Comparison of ENCODE assay signal across 8 mouse cellular contexts in genomic region chr7:137310876-137311275, GRCm38 (mm10). TPM values are rescaled to one million over a fixed set of nuclear protein-coding genes. Genes with fewer than 3 reads are reported as not detected.
A peak's percentile ranks its signal among the peaks of the same experiment; 100 is the strongest.
DNase-seq lines count a peak whose midpoint lies in the region; ATAC-seq lines count a peak whose summit lies in the region.

No protein-coding gene starts in this region.

- H3K4me2 ChIP-seq in midbrain, embryonic 13.5 days (replicated peaks): peak overlapping the region; percentile 77

- H3K4me3 ChIP-seq in hindbrain, embryonic 10.5 days: peak overlapping the region; percentile 79
- H3K4me3 ChIP-seq in midbrain, embryonic 13.5 days (replicated peaks): peak overlapping the region; percentile 78

- H3K27me3 ChIP-seq in hindbrain, embryonic 10.5 days (ENCODE audit: insufficient read depth, poor library complexity, severe bottlenecking): peaks cover 98% of the 10 kb centered on the region
- H3K27me3 ChIP-seq in midbrain, embryonic 13.5 days: peaks cover 36% of the 10 kb centered on the region

- DNase-seq in embryo, embryonic 10.5 days (ENCODE audit: low spot score): peak; percentile 57
- DNase-seq in embryo, embryonic 10 days (ENCODE audit: low spot score): no peak
- DNase-seq in NIH3T3 (ENCODE audit: low read depth): peak; percentile 29
- peak; percentile 40 for DNase-seq in hindbrain, embryonic 10.5 days (ENCODE audit: low spot score)
- DNase-seq in right cerebral cortex, postnatal 10 days (ENCODE audit: low spot score in 2 of 2): no peak
- no peak for DNase-seq in gastrocnemius, postnatal 14 days
- no peak for DNase-seq in left cerebral cortex, postnatal 25 days (ENCODE audit: low spot score in 2 of 2)

- H3K27ac ChIP-seq in hindbrain, embryonic 10.5 days: peak overlapping the region; percentile 89
- peak overlapping the region; percentile 98 for H3K27ac ChIP-seq in midbrain, embryonic 13.5 days

- WGBS in hindbrain, embryonic 10.5 days: under 1% methylated on average over 11 of the region's 11 CpGs
- WGBS in midbrain, embryonic 13.5 days: under 1% methylated on average over 11 of the region's 11 CpGs

- peaks cover 81% of the 10 kb centered on the region for H3K4me1 ChIP-seq in hindbrain, embryonic 10.5 days (replicated peaks)
- H3K4me1 ChIP-seq in midbrain, embryonic 13.5 days (replicated peaks): peaks cover 67% of the 10 kb centered on the region

- H3K9me3 ChIP-seq in hindbrain, embryonic 10.5 days: no peaks in the 10 kb centered on the region
- no peaks in the 10 kb centered on the region for H3K9me3 ChIP-seq in midbrain, embryonic 13.5 days

- intact Hi-C loops in gastrocnemius, postnatal 14 days (cut with DNase I; ENCODE audit: low total_unique reads): no loop called here
- intact Hi-C loops in left cerebral cortex, postnatal 25 days (cut with DNase I): loop anchor here (5.0 kb wide), 2 partner anchors 104 to 484 kb away; no protein-coding TSS in a partner anchor

- no peak for ATAC-seq in midbrain, embryonic 13.5 days

- H3K36me3 ChIP-seq in hindbrain, embryonic 10.5 days: peaks cover 18% of the 10 kb centered on the region
- 0 out of 2 replicates have a peak, but pooled peaks cover 2% of the 10 kb centered on the region for H3K36me3 ChIP-seq in midbrain, embryonic 13.5 days

- H3K9ac ChIP-seq in midbrain, embryonic 13.5 days (replicated peaks): peak overlapping the region; percentile 87

RNA-seq across cellular contexts. Expression of gene Ebf3, which starts 3.4 kb away (rescaled TPM):
- 5.7 and 7.4 TPM in 2 replicates for polyA plus RNA-seq in hindbrain, embryonic 10.5 days (2016; fragmentation: Nextera tagmentation; extraction: Ambion mirVana)
- polyA plus RNA-seq in midbrain, embryonic 13.5 days (2015; fragmentation: Nextera tagmentation; extraction: Ambion mirVana): 18.1 and 18.2 TPM in 2 replicates
- 10 to 100 TPM in 1 of 2 experiments, 1 to 10 TPM in 1; 9.6 to 12.4 TPM for total RNA-seq in gastrocnemius, postnatal 14 days (2021)
- under 1 TPM; 0.78 to 0.85 TPM for total RNA-seq in left cerebral cortex, postnatal 25 days (2021)

Comparison
In these comparisons a context has a peak if more than half of its experiments do, and no peak if none do; other contexts are left out.
1. DNase-seq: peak in embryo, embryonic 10.5 days (single experiment), NIH3T3 (single experiment) and hindbrain, embryonic 10.5 days (single experiment); none in embryo, embryonic 10 days (single experiment), right cerebral cortex, postnatal 10 days (0 of 2), gastrocnemius, postnatal 14 days (single experiment) and left cerebral cortex, postnatal 25 days (0 of 2).
2. RNA of gene Ebf3, which starts 3.4 kb away (total RNA-seq): 9.6 to 12.4 TPM in gastrocnemius, postnatal 14 days; 0.78 to 0.85 TPM in left cerebral cortex, postnatal 25 days; every median in the first group is over 4 times any median in the second.